Mouse (Mus musculus) B cell, adult 62 days (primary cell): ENCODE results near the gene Olfr365. TPM values are rescaled to one million over a fixed set of nuclear protein-coding genes. Genes with fewer than 3 reads are reported as not detected.

Source experiments
- total RNA-seq: library from RNA; stranded (reverse); gene quantifications from 4 replicates; pipeline ENCODE4 v1.2.4, GENCODE M21; 2023

Gene Olfr365
- not detected in 4 replicates for total RNA-seq

GRCm38 (mm10) chr2:37187898-37188297 lies at the start of gene Olfr365:
Gene Olfr365, plus strand, starts transcription at chr2:37188198.

GRCm38 (mm10) chr2:37139022-37139421 lies 49.0 kb upstream of the Olfr365 start, which contains the start of gene Olfr364-ps1:
Gene Olfr364-ps1, plus strand, starts transcription at chr2:37139322.

GRCm38 (mm10) chr2:37211274-37211673 lies 23.3 kb downstream of the Olfr365 start, which contains the start of gene Olfr366:
Gene Olfr366, plus strand, starts transcription at chr2:37211574.

Other genes starting within 250 kb of the Olfr365 start
- gene Olfr357, start 194.4 kb upstream of the Olfr365 start, total RNA-seq, result not detected in 4 replicates
- not detected in 4 replicates for gene Olfr358, start 178.9 kb upstream of the Olfr365 start, total RNA-seq
- not detected in 4 replicates for gene Olfr360, start 122.5 kb upstream of the Olfr365 start, total RNA-seq
- gene Olfr361, start 98.9 kb upstream of the Olfr365 start, total RNA-seq, result not detected in 4 replicates
- gene Olfr362, start 70.3 kb upstream of the Olfr365 start, total RNA-seq, result not detected in 4 replicates
- gene Olfr364-ps1, start 48.9 kb upstream of the Olfr365 start, total RNA-seq, result not detected in 4 replicates
- gene Olfr366, start 23.4 kb downstream of the Olfr365 start, total RNA-seq, result not detected in 4 replicates
- not detected in 4 replicates for gene Olfr368, start 138.3 kb downstream of the Olfr365 start, total RNA-seq
- gene Pdcl, start 171.1 kb downstream of the Olfr365 start, total RNA-seq, result 27.3 to 37.4 TPM (median 34.6 TPM) in 4 replicates
- 53.9 to 72.5 TPM (median 60.4 TPM) in 4 replicates for gene Rc3h2, start 234.7 kb downstream of the Olfr365 start, total RNA-seq